Mouse (Mus musculus): ENCODE data around the gene Dnajc27. TPM values are rescaled to one million over a fixed set of nuclear protein-coding genes. Genes with fewer than 3 reads are reported as not detected.
A peak's percentile ranks its signal among the peaks of the same experiment; 100 is the strongest.

Dnajc27 gene
- polyA plus RNA-seq, 2 experiments = 1.2 to 1.8 TPM

- no peak overlapping the region for H3K4me3 ChIP-seq (ENCODE audit: insufficient read depth in 1 of 2, low read depth in 2 of 2, low read length in 2 of 2)
- no peak for DNase-seq (ENCODE audit: low read depth in 3 of 3, low spot score in 3 of 3)
- TF ChIP-seq EP300 (IDR thresholded peaks at IDR 0.05; ENCODE audit: low read depth) (no peak), CTCF (IDR thresholded peaks at IDR 0.05; ENCODE audit: low read depth) (no peak)
These were observed 6.0 kb upstream of the Dnajc27 start for GRCm38 (mm10) chr12:4076383-4076782.

GRCm38 (mm10) chr12:4078069-4078468 is 4.3 kb upstream of the Dnajc27 start:
- H3K9me3 ChIP-seq (ENCODE audit: control insufficient read depth, low read length) = no peaks in the 10 kb centered on the region
- no peak overlapping the region for H3K9ac ChIP-seq (replicated peaks)
- no peak overlapping the region for H3K27ac ChIP-seq
- TF ChIP-seq CTCF (IDR thresholded peaks at IDR 0.05; ENCODE audit: low read depth) = no peak
- no peaks in the 10 kb centered on the region for H3K27me3 ChIP-seq (ENCODE audit: control insufficient read depth, insufficient read depth, low read length)
- no peaks in the 10 kb centered on the region for H3K36me3 ChIP-seq (replicated peaks; ENCODE audit: control insufficient read depth, insufficient read depth, low read depth)
- 44% methylated on average over 1 of the region's 1 CpGs for WGBS (ENCODE audit: insufficient replicate concordance)
- ATAC-seq (ENCODE audit: insufficient read depth) = no peak
- no peak overlapping the region for H3K4me3 ChIP-seq (ENCODE audit: insufficient read depth in 1 of 2, low read depth in 2 of 2, low read length in 2 of 2)
- H3K4me2 ChIP-seq (ENCODE audit: low read depth) = no peak overlapping the region
- DNase-seq (ENCODE audit: low read depth in 3 of 3, low spot score in 3 of 3) = no peak
- peaks cover 0 to 2% of the 10 kb centered on the region in 2 experiments; a peak in 3 of 4 replicates for H3K4me1 ChIP-seq (replicated peaks; ENCODE audit: control insufficient read depth in 2 of 2, insufficient read depth in 2 of 2, low read length in 1 of 2)

More at GRCm38 (mm10) chr12:4076383-4076782, 6.0 kb upstream of the Dnajc27 start:
- Histone ChIP-seq H3K9ac (replicated peaks) (no peak overlapping the region), H3K27me3 (ENCODE audit: control insufficient read depth, insufficient read depth, low read length) (no peaks in the 10 kb centered on the region), H3K9me3 (ENCODE audit: control insufficient read depth, low read length) (no peaks in the 10 kb centered on the region), H3K4me2 (ENCODE audit: low read depth) (no peak overlapping the region), H3K4me1 (replicated peaks; ENCODE audit: control insufficient read depth in 2 of 2, insufficient read depth in 2 of 2, low read length in 1 of 2) (no peaks in the 10 kb centered on the region), H3K27ac (no peak overlapping the region), H3K36me3 (replicated peaks; ENCODE audit: control insufficient read depth, insufficient read depth, low read depth) (no peaks in the 10 kb centered on the region)
- ATAC-seq (ENCODE audit: insufficient read depth) = no peak

GRCm38 (mm10) chr12:4080311-4080710 is 2.1 kb upstream of the Dnajc27 start:
- peak; percentile 29 to 43 (median 33) for DNase-seq (ENCODE audit: low read depth in 3 of 3, low spot score in 3 of 3)
- no peak for ATAC-seq (ENCODE audit: insufficient read depth)
- Histone ChIP-seq H3K4me1 (replicated peaks; ENCODE audit: control insufficient read depth in 2 of 2, insufficient read depth in 2 of 2, low read length in 1 of 2) (peaks cover 0 to 2% of the 10 kb centered on the region in 2 experiments; a peak in 3 of 4 replicates), H3K4me3 (ENCODE audit: insufficient read depth in 1 of 2, low read depth in 2 of 2, low read length in 2 of 2) (no peak overlapping the region), H3K9me3 (ENCODE audit: control insufficient read depth, low read length) (no peaks in the 10 kb centered on the region), H3K4me2 (ENCODE audit: low read depth) (no peak overlapping the region), H3K27me3 (ENCODE audit: control insufficient read depth, insufficient read depth, low read length) (no peaks in the 10 kb centered on the region), H3K27ac (no peak overlapping the region), H3K36me3 (replicated peaks; ENCODE audit: control insufficient read depth, insufficient read depth, low read depth) (no peaks in the 10 kb centered on the region), H3K9ac (replicated peaks) (no peak overlapping the region)
- no peak for TF ChIP-seq EP300 (IDR thresholded peaks at IDR 0.05; ENCODE audit: low read depth)
- TF ChIP-seq CTCF (IDR thresholded peaks at IDR 0.05; ENCODE audit: low read depth) = peak; percentile 78
- WGBS (ENCODE audit: insufficient replicate concordance) = 2% methylated on average over 2 of the region's 2 CpGs

- H3K27me3 ChIP-seq (ENCODE audit: control insufficient read depth, insufficient read depth, low read length) = no peaks in the 10 kb centered on the region
- DNase-seq (ENCODE audit: low read depth in 3 of 3, low spot score in 3 of 3) = no peak
- WGBS (ENCODE audit: insufficient replicate concordance) = 62% methylated on average over 8 of the region's 8 CpGs
- H3K4me2 ChIP-seq (ENCODE audit: low read depth) = peak overlapping the region; percentile 84
- no peaks in the 10 kb centered on the region for H3K36me3 ChIP-seq (replicated peaks; ENCODE audit: control insufficient read depth, insufficient read depth, low read depth)
- H3K4me1 ChIP-seq (replicated peaks; ENCODE audit: control insufficient read depth in 2 of 2, insufficient read depth in 2 of 2, low read length in 1 of 2) = peaks cover 0 to 2% of the 10 kb centered on the region in 2 experiments; a peak in 3 of 4 replicates
- H3K4me3 ChIP-seq (ENCODE audit: insufficient read depth in 1 of 2, low read depth in 2 of 2, low read length in 2 of 2) = peak overlapping the region in 1 of 2 experiments; percentile 64; a peak in 2 of 4 replicates
- no peak overlapping the region for H3K27ac ChIP-seq
- no peaks in the 10 kb centered on the region for H3K9me3 ChIP-seq (ENCODE audit: control insufficient read depth, low read length)
- ATAC-seq (ENCODE audit: insufficient read depth) = no peak
- H3K9ac ChIP-seq (replicated peaks) = no peak overlapping the region
- no peak for TF ChIP-seq CTCF (IDR thresholded peaks at IDR 0.05; ENCODE audit: low read depth)
- TF ChIP-seq EP300 (IDR thresholded peaks at IDR 0.05; ENCODE audit: low read depth) = no peak
These were observed 1.1 kb downstream of the Dnajc27 start for GRCm38 (mm10) chr12:4083441-4083840.

GRCm38 (mm10) chr12:4107383-4107782 is 25.0 kb downstream of the Dnajc27 start:
- H3K9ac ChIP-seq (replicated peaks) = no peak overlapping the region
- ATAC-seq (ENCODE audit: insufficient read depth) (no peak), DNase-seq (ENCODE audit: low read depth in 3 of 3, low spot score in 3 of 3) (peak in 2 of 3 experiments; percentile 4 to 11)
- H3K27ac ChIP-seq = no peak overlapping the region
- no peak overlapping the region for H3K4me2 ChIP-seq (ENCODE audit: low read depth)
- peak; percentile 85 for TF ChIP-seq CTCF (IDR thresholded peaks at IDR 0.05; ENCODE audit: low read depth)
- no peak for TF ChIP-seq EP300 (IDR thresholded peaks at IDR 0.05; ENCODE audit: low read depth)
- WGBS (ENCODE audit: insufficient replicate concordance) = 64% methylated on average over 4 of the region's 4 CpGs
- no peaks in the 10 kb centered on the region; the same call in 1 of the 2 replicates for H3K36me3 ChIP-seq (replicated peaks; ENCODE audit: control insufficient read depth, insufficient read depth, low read depth)
- no peaks in the 10 kb centered on the region for H3K27me3 ChIP-seq (ENCODE audit: control insufficient read depth, insufficient read depth, low read length)
- H3K4me3 ChIP-seq (ENCODE audit: insufficient read depth in 1 of 2, low read depth in 2 of 2, low read length in 2 of 2) = no peak overlapping the region
- H3K4me1 ChIP-seq (replicated peaks; ENCODE audit: control insufficient read depth in 2 of 2, insufficient read depth in 2 of 2, low read length in 1 of 2) = no peaks in the 10 kb centered on the region
- no peaks in the 10 kb centered on the region for H3K9me3 ChIP-seq (ENCODE audit: control insufficient read depth, low read length)

All from liver, embryonic 14.5 days (tissue).